Mouse (Mus musculus): ENCODE measurements at regions not wholly inside any gene's neighbourhood (a gene's known extent, or its start where the extent isn't known, plus 50 kb on each side); places are given as distances from the start of the nearest gene placed in this dataset.
"Not testable (repeated sequence)": the region's sequence is repeated elsewhere in the genome, so short reads cannot be mapped to it uniquely, and the experiment has no call there.

GRCm38 (mm10) chr14:54042286-54042685 lies 211.6 kb downstream of the Dad1 start:
- WGBS, result 96% methylated on average over 2 of the region's 2 CpGs
- H3K9me3 ChIP-seq, result no peaks in the 10 kb centered on the region
- no peaks in the 10 kb centered on the region for H3K4me1 ChIP-seq
- H3K4me2 ChIP-seq (replicated peaks), result no peak overlapping the region
- no peak overlapping the region for H3K9ac ChIP-seq (replicated peaks)
- H3K36me3 ChIP-seq, result no peaks in the 10 kb centered on the region
- H3K27me3 ChIP-seq, result no peaks in the 10 kb centered on the region
- no peak for ATAC-seq (replicated peaks)
- H3K4me3 ChIP-seq, result no peak overlapping the region
- H3K27ac ChIP-seq (replicated peaks), result no peak overlapping the region

DNA sequence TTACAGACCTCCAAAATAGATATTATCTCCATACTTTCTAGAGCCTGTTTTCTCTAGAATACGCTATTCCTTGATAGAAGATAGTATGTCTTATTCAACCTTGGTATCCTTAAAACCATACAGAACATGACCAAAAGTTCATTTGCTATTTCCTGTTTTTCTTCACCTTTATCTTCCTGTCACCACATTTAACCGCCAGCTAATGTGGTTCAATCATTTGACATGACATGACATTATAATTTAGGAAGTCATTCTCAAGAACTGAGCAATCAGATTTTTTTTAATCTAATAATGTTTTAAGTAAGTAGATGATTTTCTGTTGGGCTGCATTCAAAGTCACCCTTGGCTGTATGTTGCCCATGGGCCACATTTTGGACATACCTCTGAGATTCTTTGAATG lies 213.3 kb downstream of the Dad1 start:
- no peak overlapping the region for H3K4me3 ChIP-seq
- H3K9me3 ChIP-seq, result no peaks in the 10 kb centered on the region
- H3K4me1 ChIP-seq, result no peaks in the 10 kb centered on the region
- 89% methylated on average over 2 of the region's 2 CpGs for WGBS
- H3K27me3 ChIP-seq, result no peaks in the 10 kb centered on the region
- ATAC-seq (replicated peaks), result no peak
- no peak overlapping the region for H3K4me2 ChIP-seq (replicated peaks)
- H3K27ac ChIP-seq (replicated peaks), result no peak overlapping the region
- H3K9ac ChIP-seq (replicated peaks), result no peak overlapping the region
- H3K36me3 ChIP-seq, result no peaks in the 10 kb centered on the region

DNA sequence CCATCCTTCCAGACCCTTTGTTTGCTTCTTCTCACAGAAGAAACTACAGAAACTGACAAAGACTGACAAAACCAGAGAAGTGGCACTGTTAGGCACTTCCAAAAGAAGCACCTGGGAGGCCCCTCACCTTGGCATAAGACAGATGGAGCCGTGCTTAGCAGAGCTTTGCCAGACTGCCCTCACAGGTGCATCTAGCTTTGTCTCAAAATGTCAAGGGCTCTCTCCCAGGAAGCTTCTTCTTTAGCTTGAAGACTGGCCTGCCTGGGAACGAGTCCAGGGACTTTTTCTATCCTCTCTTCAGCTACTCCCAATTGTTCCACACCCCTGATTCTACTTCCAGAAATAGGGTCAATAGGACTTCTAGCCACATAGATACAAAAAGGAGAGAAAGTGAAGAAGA lies 219.4 kb downstream of the Dad1 start:
- Histone ChIP-seq H3K27ac (replicated peaks) (no peak overlapping the region), H3K4me2 (replicated peaks) (no peak overlapping the region), H3K4me3 (no peak overlapping the region), H3K36me3 (no peaks in the 10 kb centered on the region), H3K4me1 (no peaks in the 10 kb centered on the region), H3K27me3 (no peaks in the 10 kb centered on the region), H3K9me3 (no peaks in the 10 kb centered on the region), H3K9ac (replicated peaks) (no peak overlapping the region)
- 67% methylated on average over 2 of the region's 2 CpGs for WGBS
- ATAC-seq (replicated peaks), result no peak

- ATAC-seq (replicated peaks), result no peak
- H3K4me3 ChIP-seq, result no peak overlapping the region
- no peak overlapping the region for H3K27ac ChIP-seq (replicated peaks)
- H3K27me3 ChIP-seq, result no peaks in the 10 kb centered on the region
- 75% methylated on average over 4 of the region's 4 CpGs for WGBS
- no peaks in the 10 kb centered on the region for H3K36me3 ChIP-seq
- H3K9ac ChIP-seq (replicated peaks), result no peak overlapping the region
- H3K9me3 ChIP-seq, result no peaks in the 10 kb centered on the region
- no peak overlapping the region for H3K4me2 ChIP-seq (replicated peaks)
- no peaks in the 10 kb centered on the region for H3K4me1 ChIP-seq
Measured at GRCm38 (mm10) chr14:54023552-54023951, 230.4 kb downstream of the Dad1 start.

GRCm38 (mm10) chr14:54021443-54021842 lies 232.5 kb downstream of the Dad1 start:
- Histone ChIP-seq H3K4me3 (no peak overlapping the region), H3K9me3 (no peaks in the 10 kb centered on the region), H3K4me1 (no peaks in the 10 kb centered on the region), H3K27ac (replicated peaks) (no peak overlapping the region), H3K9ac (replicated peaks) (no peak overlapping the region), H3K4me2 (replicated peaks) (no peak overlapping the region), H3K36me3 (no peaks in the 10 kb centered on the region), H3K27me3 (no peaks in the 10 kb centered on the region)
- whole genome bisulfite sequencing, result 87% methylated on average over 6 of the region's 6 CpGs
- no peak for ATAC-seq (replicated peaks)

DNA sequence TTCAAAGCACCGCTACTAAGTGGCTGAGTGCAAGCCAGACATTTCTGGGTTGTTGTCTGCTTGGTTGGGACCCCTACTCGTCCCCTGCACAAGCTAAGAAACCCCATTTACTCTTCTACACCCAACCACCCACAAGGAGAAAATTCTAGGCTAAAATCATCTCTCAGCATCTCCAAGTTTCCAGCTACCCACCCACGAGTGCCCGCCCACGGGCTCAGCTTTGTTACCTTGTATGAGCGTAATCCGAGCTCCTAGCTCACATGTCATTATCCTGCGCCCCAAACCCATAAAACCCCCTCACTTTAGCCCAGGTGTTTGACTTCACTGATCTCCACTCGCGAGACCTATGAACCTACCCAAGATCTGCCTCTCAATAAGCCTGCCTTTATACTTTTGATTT lies 239.3 kb downstream of the Dad1 start:
- H3K36me3 ChIP-seq, result no peaks in the 10 kb centered on the region
- no peaks in the 10 kb centered on the region for H3K4me1 ChIP-seq
- no peak overlapping the region for H3K27ac ChIP-seq (replicated peaks)
- no peak overlapping the region for H3K9ac ChIP-seq (replicated peaks)
- no peak overlapping the region for H3K4me2 ChIP-seq (replicated peaks)
- H3K27me3 ChIP-seq, result no peaks in the 10 kb centered on the region
- no peak overlapping the region for H3K4me3 ChIP-seq
- H3K9me3 ChIP-seq, result no peaks in the 10 kb centered on the region
- ATAC-seq (replicated peaks), result no peak
- 83% methylated on average over 10 of the region's 10 CpGs for WGBS

- Histone ChIP-seq H3K4me2 (replicated peaks) (no peak overlapping the region), H3K4me1 (no peaks in the 10 kb centered on the region), H3K36me3 (no peaks in the 10 kb centered on the region), H3K27ac (replicated peaks) (no peak overlapping the region), H3K27me3 (no peaks in the 10 kb centered on the region), H3K9ac (replicated peaks) (no peak overlapping the region), H3K9me3 (no peaks in the 10 kb centered on the region), H3K4me3 (no peak overlapping the region)
- 93% methylated on average over 1 of the region's 1 CpGs for WGBS
- ATAC-seq (replicated peaks), result no peak
Measured at GRCm38 (mm10) chr14:54002083-54002482, 251.8 kb downstream of the Dad1 start.

DNA sequence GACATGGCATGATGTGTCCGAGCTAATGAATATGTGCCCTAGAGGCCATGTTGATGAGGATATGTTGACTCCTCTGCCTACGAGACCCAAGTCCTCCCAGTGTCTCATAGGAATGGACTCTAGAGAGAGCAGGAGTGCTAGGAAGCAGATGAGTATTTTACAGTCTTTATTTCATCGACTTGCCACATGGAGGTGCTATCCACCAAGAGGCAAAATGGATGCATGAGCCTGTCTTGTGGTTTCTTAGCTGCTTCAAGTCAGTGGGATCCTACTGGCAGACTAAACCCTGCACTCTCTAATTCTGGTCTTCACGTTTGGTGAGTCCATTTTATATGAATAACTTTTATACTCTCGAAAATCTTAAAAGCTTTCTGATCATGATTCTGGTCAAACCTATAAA lies 253.4 kb downstream of the Dad1 start:
- no peaks in the 10 kb centered on the region for H3K4me1 ChIP-seq
- no peak overlapping the region for H3K9ac ChIP-seq (replicated peaks)
- no peak overlapping the region for H3K4me2 ChIP-seq (replicated peaks)
- WGBS, result 83% methylated on average over 5 of the region's 5 CpGs
- no peaks in the 10 kb centered on the region for H3K36me3 ChIP-seq
- no peak overlapping the region for H3K4me3 ChIP-seq
- no peaks in the 10 kb centered on the region for H3K27me3 ChIP-seq
- no peaks in the 10 kb centered on the region for H3K9me3 ChIP-seq
- no peak for ATAC-seq (replicated peaks)
- no peak overlapping the region for H3K27ac ChIP-seq (replicated peaks)

DNA sequence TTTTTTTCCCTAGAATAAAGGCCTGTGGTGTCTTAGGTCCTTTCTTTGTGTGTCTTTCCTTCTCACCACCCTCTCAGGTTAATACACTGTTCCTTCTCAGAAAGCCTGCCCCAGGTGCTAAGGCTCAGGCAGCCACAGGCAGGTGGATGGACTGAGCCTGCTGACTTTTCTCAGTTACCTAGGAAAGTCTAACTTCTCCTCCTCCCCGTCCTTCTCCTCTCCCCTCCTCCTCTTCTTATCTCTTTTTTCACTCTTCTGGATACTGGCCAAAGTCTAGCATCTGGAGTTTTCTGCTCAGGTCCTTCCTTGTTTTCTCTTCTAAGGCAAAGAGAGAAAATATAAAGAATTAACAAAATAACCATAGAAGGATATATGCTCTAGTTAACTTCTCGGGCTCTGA lies 260.5 kb downstream of the Dad1 start:
- peak; percentile 63 for ATAC-seq (replicated peaks)
- whole genome bisulfite sequencing, result 47% methylated on average over 2 of the region's 2 CpGs
- peak overlapping the region; percentile 58; the same call in 1 of the 2 replicates for H3K27ac ChIP-seq (replicated peaks)
- H3K4me3 ChIP-seq, result no peak overlapping the region
- H3K9ac ChIP-seq (replicated peaks), result no peak overlapping the region
- H3K4me2 ChIP-seq (replicated peaks), result peak overlapping the region; percentile 8; the same call in 1 of the 2 replicates
- no peaks in the 10 kb centered on the region for H3K9me3 ChIP-seq
- peaks cover 23% of the 10 kb centered on the region for H3K4me1 ChIP-seq
- H3K36me3 ChIP-seq, result no peaks in the 10 kb centered on the region
- H3K27me3 ChIP-seq, result no peaks in the 10 kb centered on the region

- Histone ChIP-seq H3K9ac (replicated peaks) (no peak overlapping the region), H3K4me2 (replicated peaks) (peak overlapping the region; percentile 8; the same call in 1 of the 2 replicates), H3K9me3 (no peaks in the 10 kb centered on the region), H3K36me3 (no peaks in the 10 kb centered on the region), H3K4me3 (no peak overlapping the region), H3K27me3 (no peaks in the 10 kb centered on the region), H3K27ac (replicated peaks) (peak overlapping the region; percentile 58), H3K4me1 (peaks cover 23% of the 10 kb centered on the region)
- peak; percentile 88 for ATAC-seq (replicated peaks)
- WGBS, result 8% methylated on average over 11 of the region's 11 CpGs
Measured at GRCm38 (mm10) chr14:53992712-53993286, 261.1 kb downstream of the Dad1 start.

GRCm38 (mm10) chr14:53991390-53991789 lies 262.5 kb downstream of the Dad1 start:
- no peaks in the 10 kb centered on the region for H3K9me3 ChIP-seq
- H3K9ac ChIP-seq (replicated peaks), result no peak overlapping the region
- no peak overlapping the region for H3K4me2 ChIP-seq (replicated peaks)
- H3K27me3 ChIP-seq, result no peaks in the 10 kb centered on the region
- H3K4me1 ChIP-seq, result peaks cover 23% of the 10 kb centered on the region
- WGBS, result 34% methylated on average over 4 of the region's 4 CpGs
- no peak overlapping the region for H3K4me3 ChIP-seq
- H3K27ac ChIP-seq (replicated peaks), result no peak overlapping the region
- H3K36me3 ChIP-seq, result no peaks in the 10 kb centered on the region
- no peak; the same call in 1 of the 2 replicates for ATAC-seq (replicated peaks)

- no peak for ATAC-seq (replicated peaks)
- 53% methylated on average over 5 of the region's 5 CpGs for WGBS
Measured at GRCm38 (mm10) chr14:53980771-53981170, 273.1 kb downstream of the Dad1 start.

GRCm38 (mm10) chr14:53961426-53961825 lies 292.5 kb downstream of the Dad1 start:
- 73% methylated on average over 11 of the region's 11 CpGs for WGBS
- ATAC-seq (replicated peaks), result not testable (repeated sequence)

More at GRCm38 (mm10) chr14:53980771-53981170, 273.1 kb downstream of the Dad1 start:
- no peaks in the 10 kb centered on the region for H3K36me3 ChIP-seq
- H3K27ac ChIP-seq (replicated peaks), result no peak overlapping the region
- H3K9ac ChIP-seq (replicated peaks), result no peak overlapping the region
- no peaks in the 10 kb centered on the region for H3K9me3 ChIP-seq
- no peak overlapping the region for H3K4me3 ChIP-seq
- H3K4me1 ChIP-seq, result no peaks in the 10 kb centered on the region
- H3K27me3 ChIP-seq, result no peaks in the 10 kb centered on the region
- no peak overlapping the region for H3K4me2 ChIP-seq (replicated peaks)

More at GRCm38 (mm10) chr14:53961426-53961825, 292.5 kb downstream of the Dad1 start:
- not testable (repeated sequence) for H3K4me3 ChIP-seq; H3K4me2 ChIP-seq (replicated peaks); H3K4me1 ChIP-seq; H3K9me3 ChIP-seq; H3K27me3 ChIP-seq; H3K36me3 ChIP-seq; H3K27ac ChIP-seq (replicated peaks); H3K9ac ChIP-seq (replicated peaks)
